Mouse (Mus musculus) T-cell, adult 2 months (primary cell): ENCODE measurements around the gene Olfr1427.
"Not testable (repeated sequence)": the region's sequence is repeated elsewhere in the genome, so short reads cannot be mapped to it uniquely, and the experiment has no call there.

Source experiments
- DNase-seq: peaks from one replicate; pipeline ENCODE4 v3.0.0; 2022; ENCODE audit warnings: low spot score

Olfr1427 gene

GRCm38 (mm10) chr19:12103234-12103633 is at the start of gene Olfr1427:
TSS of gene Olfr1427 (minus strand) at chr19:12103334.
- DNase-seq, result no peak

- DNase-seq, result no peak
These were observed 42.3 kb upstream of the Olfr1427 start for GRCm38 (mm10) chr19:12145452-12145851.

- DNase-seq, result no peak
These were observed 40.2 kb upstream of the Olfr1427 start for GRCm38 (mm10) chr19:12143356-12143755.

- no peak for DNase-seq
These were observed 31.2 kb upstream of the Olfr1427 start for GRCm38 (mm10) chr19:12134289-12134688.

- no peak for DNase-seq
These were observed 20.0 kb upstream of the Olfr1427 start, which contains the start of gene Olfr76 for GRCm38 (mm10) chr19:12123103-12123502. TSS of gene Olfr76 (minus strand) at chr19:12123203.

GRCm38 (mm10) chr19:12116464-12116863 is 13.3 kb upstream of the Olfr1427 start:
- no peak for DNase-seq

- no peak for DNase-seq
These were observed 12.7 kb upstream of the Olfr1427 start, which contains the start of gene Olfr1428 for GRCm38 (mm10) chr19:12115797-12116196. TSS of gene Olfr1428 (minus strand) at chr19:12115897.

- DNase-seq, result no peak
These were observed 10.7 kb upstream of the Olfr1427 start for GRCm38 (mm10) chr19:12113807-12114206.

- DNase-seq, result no peak
These were observed 1.4 kb upstream of the Olfr1427 start for GRCm38 (mm10) chr19:12104541-12104940.

- no peak for DNase-seq
These were observed 11.2 kb downstream of the Olfr1427 start, which contains the start of gene Olfr1426 for GRCm38 (mm10) chr19:12091913-12092312. TSS of gene Olfr1426 (minus strand) at chr19:12092013.

GRCm38 (mm10) chr19:12077631-12078030 is 25.5 kb downstream of the Olfr1427 start, which contains the start of gene Olfr1425:
TSS of gene Olfr1425 (minus strand) at chr19:12077731.
- not testable (repeated sequence) for DNase-seq

- DNase-seq, result not testable (repeated sequence)
These were observed 33.6 kb downstream of the Olfr1427 start for GRCm38 (mm10) chr19:12069546-12069945.

GRCm38 (mm10) chr19:12067806-12068205 is 35.3 kb downstream of the Olfr1427 start:
- not testable (repeated sequence) for DNase-seq

GRCm38 (mm10) chr19:12062582-12062981 is 40.6 kb downstream of the Olfr1427 start, which contains the start of gene Olfr1424:
TSS of gene Olfr1424 (minus strand) at chr19:12062682.
- DNase-seq, result not testable (repeated sequence)
